Mouse (Mus musculus): ENCODE data around the gene Dctn3.

Dctn3 gene

GRCm38 (mm10) chr4:41676248-41677005 is 46.5 kb downstream of the Dctn3 start:
- DNase-seq (ENCODE audit: low read depth in 2 of 2, low spot score in 2 of 2): no peak

- DNase-seq (ENCODE audit: low read depth in 2 of 2, low spot score in 2 of 2): no peak
These were observed 49.8 kb downstream of the Dctn3 start for GRCm38 (mm10) chr4:41673186-41673585.

- DNase-seq (ENCODE audit: low read depth in 2 of 2, low spot score in 2 of 2): no peak
These were observed 50.4 kb downstream of the Dctn3 start for GRCm38 (mm10) chr4:41672522-41672963.

GRCm38 (mm10) chr4:41671963-41672480 is 50.9 kb downstream of the Dctn3 start:
- no peak for DNase-seq (ENCODE audit: low read depth in 2 of 2, low spot score in 2 of 2)

- no peak for DNase-seq (ENCODE audit: low read depth in 2 of 2, low spot score in 2 of 2)
These were observed 51.5 kb downstream of the Dctn3 start for GRCm38 (mm10) chr4:41671500-41671899.

GRCm38 (mm10) chr4:41670836-41671235 is 52.1 kb downstream of the Dctn3 start:
- no peak for DNase-seq (ENCODE audit: low read depth in 2 of 2, low spot score in 2 of 2)

- no peak for DNase-seq (ENCODE audit: low read depth in 2 of 2, low spot score in 2 of 2)
These were observed 56.3 kb downstream of the Dctn3 start for GRCm38 (mm10) chr4:41666646-41667045.

- DNase-seq (ENCODE audit: low read depth in 2 of 2, low spot score in 2 of 2): no peak
These were observed 57.8 kb downstream of the Dctn3 start for GRCm38 (mm10) chr4:41665009-41665675.

Data from CD8-positive naive resting alpha-beta T cell, adult 2 months (primary cell).